Mouse (Mus musculus): ENCODE measurements around the gene Gm20518.

- TF ChIP-seq POLR2A (IDR thresholded peaks at IDR 0.05; ENCODE audit: extremely low read depth, insufficient read depth, low read length) (no peak), CTCF (IDR thresholded peaks at IDR 0.05; ENCODE audit: extremely low read depth, insufficient read depth, low read length) (no peak)
Measured at GRCm38 (mm10) chr16:17834543-17834942, 56.9 kb downstream of the Gm20518 start.
